Mouse (Mus musculus): ENCODE data around the gene Dock8.
A peak's percentile ranks its signal among the peaks of the same experiment; 100 is the strongest.

Dock8 gene

DNA sequence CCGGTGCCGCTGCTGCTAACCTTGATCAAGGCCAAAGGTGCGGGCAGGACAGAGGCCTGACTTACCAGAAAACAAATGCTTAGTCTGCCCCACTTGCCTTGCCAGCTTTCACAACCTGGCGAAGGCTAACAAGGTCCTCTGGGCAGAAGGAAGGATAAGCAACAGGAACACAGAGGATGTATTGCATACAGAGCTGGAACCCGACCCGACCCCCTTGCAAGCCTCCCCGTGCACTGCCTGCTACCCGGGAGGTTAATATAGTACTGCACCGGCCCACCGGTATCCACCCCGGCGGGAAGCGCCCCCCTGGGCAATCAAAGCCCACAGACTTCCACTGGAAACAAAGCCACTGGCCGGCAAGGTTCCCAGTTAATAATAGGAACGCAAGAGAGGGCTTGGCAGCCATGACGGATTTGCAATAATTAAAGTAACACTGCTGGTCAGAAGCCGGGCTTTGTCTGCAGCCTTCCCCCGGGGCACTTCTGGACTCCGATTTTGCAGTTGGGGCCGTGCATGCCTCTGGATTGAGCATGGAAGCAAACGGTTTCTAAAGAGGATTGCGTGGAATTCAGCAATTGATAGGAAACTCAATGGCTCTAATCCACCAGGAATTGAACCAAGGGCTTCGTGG lies 208.5 kb downstream of the Dock8 start:
- DNase-seq: peak; percentile 55

DNA sequence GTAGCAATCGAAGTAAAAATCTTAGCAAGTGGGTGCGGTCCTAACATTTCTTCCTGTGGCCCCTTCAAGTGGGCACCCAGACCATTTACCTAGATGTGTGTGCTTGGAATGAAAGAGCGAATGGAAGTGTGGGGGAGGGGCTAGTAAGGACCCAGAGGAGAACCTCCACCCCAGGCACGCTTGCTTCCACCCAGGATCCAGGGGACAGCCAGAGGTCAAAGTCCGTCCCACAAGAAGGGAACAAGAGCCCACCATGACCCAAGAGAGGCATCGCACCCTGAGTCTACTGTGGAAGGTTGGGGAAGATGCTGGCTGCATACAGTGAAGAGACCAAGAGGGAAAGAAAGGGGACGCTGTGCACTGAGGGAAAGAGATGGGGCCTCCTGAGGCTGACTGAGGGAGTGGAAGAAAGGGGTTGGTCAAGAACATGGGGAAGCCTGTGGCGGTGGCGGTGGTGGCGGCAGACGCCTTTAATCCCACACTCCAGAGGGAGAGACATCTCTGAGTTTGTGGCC lies 209.3 kb downstream of the Dock8 start:
- DNase-seq: no peak

DNA sequence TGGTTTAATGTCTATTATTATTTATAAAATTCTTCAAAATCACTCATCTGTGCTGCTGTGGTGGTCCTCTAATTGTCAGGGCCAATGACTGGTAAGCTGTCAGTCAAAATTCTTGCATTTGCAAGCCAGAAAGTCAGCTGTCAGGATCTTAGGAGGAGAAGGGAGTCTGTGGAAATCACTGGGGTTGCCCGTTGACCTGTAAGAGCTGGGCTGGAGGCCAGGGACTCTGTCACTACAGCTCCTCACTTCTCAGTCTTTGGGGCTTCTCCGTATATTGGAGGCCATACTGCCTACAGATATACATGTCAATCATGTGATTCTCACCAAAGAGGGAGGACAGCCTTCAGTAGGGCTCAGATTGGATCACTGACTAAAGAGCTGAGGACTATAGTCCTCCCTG lies 221.3 kb downstream of the Dock8 start:
- DNase-seq: peak; percentile 84

DNA sequence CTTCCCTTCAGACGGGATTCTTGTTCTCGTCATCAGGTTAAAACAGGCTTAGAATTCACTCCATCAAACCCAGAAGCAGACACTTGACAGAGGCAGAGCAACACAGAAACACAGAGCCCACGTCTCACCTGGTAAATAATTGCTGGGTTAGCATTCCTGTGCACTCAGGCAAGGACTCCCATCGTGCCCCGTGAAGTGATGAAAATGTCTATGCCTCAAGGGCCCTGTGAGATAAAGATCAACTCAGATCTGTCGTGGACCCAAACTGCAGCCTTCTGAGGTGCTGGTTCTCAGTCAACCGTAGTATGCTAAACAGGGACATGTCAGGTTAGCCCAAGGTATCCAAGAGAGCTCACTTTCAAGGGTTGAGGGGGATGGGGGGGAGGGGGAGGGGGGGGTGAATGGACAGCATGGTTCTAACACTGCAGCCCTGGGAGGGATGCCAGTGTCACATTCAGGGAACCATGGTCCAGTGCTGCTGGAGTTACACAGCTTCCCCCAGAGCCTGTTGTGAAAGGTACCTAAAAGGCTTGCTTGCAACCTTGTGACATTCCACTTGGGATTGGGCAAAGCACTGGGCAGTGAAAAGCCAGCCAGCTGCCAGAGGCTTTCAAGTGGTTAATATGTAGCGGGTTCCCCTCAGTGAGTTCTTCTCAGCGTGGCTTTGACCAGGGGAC lies 222.8 kb downstream of the Dock8 start:
- DNase-seq: peak; percentile 91

DNA sequence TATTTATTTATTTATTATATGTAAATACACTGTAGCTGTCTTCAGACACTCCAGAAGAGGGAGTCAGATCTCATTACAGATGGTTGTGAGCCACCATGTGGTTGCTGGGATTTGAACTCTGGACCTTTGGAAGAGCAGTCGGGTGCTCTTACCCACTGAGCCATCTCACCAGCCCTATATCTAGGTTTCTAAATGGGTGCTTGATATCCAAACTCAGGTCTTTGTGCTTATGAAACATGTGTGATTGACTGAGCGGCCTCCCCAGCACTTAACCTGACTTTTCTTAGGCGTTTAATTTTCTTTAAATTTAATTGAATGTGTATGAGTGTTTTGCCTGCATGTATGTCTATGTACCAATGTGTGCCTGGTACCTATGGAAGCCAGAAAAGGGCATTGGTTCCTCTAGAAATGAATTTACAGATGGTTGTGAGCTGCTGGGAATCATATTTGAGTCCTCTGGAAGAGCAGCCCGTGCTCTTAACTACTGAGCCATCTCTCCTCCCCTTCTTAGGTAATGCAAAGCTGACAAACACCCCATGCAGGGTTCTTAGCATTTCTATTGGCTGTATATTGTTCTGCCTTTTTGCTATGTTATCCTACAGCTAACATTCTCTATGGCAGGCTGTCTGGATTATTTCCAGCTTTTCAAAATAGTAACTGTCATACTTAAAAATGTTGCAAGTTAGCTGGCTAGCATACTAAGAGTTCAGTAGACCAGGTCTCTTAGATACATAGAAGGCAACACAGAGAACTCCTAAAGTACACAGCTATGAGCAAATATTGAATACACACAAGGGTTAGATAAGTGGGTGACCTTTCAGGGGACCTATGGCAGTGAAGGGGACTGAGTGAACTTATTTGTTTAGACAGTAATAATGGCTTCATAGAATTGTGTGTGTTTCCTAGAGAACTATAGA lies 231.0 kb downstream of the Dock8 start:
- no peak for DNase-seq

DNA sequence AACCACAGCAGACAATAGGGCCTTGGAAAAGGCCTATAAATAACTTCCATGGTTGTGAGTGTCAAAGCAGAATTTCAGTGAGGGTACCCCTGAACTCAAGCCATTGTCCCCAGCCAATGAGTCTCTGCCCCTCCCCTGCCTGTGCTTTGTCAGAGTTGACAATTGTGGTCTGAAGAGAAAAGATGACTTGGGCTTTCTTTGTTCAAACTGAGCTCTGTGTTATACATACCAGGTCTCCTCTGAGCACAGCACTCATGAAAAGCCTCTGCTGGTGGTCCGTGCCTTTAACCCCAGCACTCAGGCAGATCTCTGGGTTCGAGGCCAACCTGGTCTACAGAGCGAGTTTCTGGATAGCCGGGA lies 231.6 kb downstream of the Dock8 start:
- no peak for DNase-seq

DNA sequence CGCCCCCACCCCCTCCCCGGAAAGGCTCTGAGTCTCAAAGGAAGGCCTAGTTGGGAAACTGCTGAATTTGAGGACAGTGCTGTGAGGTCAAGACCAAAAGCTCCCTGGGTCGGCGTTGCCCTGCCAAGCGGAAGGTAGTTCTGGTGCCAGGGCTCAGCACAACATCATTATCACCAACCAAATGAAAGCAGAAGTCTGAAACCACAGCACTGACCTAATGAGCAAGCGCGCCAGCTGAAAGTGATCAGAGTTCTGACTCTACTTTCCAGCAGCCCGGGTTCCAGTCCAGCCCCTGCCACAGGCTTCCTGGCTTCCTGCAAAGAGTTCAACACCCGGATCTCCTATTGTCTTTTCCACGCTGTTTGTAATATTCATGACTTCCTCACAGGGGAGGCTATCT lies 232.7 kb downstream of the Dock8 start:
- DNase-seq: no peak

DNA sequence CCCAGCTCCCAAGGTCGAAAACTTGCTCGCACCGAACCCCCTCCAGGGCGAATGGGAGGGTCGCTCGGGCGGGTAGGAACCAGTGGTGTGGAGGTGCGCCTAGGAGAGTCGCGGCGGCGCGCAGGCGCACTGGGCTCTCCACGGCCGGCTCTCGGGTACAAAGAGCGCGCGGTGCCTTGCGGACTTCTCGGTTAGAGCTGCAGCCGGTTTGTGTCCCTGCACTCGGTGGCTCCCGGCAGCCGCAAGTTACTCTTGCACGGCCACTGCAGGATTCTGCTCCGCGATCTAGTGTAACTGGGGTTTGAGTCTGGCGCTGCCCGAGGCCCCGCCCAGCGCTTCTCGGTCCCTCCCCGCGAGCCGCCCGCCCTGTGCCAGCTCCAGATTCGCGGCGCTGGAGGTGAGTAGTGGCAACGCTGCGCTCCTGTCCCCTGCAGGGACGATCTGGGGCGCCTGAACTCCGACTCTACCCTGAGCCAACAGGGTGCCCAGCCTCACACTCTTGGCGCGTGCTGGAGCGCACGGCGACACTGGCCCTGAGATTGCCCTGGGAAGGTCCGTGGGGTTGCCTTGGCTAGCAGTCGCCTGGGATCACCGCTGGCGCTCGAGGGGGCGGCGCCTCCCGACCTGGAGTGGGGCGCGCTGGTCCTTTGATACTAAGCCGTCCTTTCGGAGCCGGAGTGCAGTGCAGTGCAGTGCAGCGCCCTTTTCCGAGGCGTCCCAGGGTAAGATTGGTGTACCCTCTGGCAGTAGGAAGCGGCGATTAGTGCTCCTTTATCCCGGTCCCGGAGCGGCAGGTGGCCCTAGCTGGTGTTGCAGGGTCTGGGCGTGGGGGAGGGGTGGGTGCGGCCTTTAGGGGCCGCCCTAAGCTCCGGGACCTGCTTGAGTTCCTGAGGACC lies 237.5 kb downstream of the Dock8 start, which contains the start of gene Kank1:
TSS of gene Kank1 (plus strand) at position 380 of the 896 bp plus-strand sequence.
- peak; percentile 85 for DNase-seq

DNA sequence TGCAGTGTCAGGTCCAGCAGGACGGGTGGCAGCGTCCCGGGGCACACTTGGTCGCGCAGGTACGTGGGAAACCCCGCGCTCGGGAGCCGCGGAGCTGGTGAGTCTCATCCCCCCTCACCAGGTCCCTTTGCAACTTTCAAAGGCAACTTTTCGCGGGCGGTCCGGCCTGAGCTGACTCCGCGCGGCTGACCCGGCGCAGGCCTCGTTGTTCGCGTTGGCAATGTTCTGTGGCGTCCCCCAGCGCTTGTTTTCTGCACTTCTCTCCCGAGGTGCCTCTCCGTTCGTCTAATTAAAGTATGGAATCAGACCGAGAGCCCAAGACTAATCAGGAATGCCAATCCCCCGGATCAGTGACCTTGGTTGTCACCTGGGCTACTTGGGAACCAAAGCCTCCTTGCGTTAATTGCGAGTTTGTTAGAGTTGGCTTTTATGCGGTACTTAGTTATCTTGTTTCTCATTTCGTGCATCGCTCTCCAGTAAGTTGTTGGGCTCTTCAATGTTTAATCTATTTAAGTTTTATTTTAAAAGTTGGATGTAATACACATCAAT lies 238.2 kb downstream of the Dock8 start:
- DNase-seq: peak; percentile 79

DNA sequence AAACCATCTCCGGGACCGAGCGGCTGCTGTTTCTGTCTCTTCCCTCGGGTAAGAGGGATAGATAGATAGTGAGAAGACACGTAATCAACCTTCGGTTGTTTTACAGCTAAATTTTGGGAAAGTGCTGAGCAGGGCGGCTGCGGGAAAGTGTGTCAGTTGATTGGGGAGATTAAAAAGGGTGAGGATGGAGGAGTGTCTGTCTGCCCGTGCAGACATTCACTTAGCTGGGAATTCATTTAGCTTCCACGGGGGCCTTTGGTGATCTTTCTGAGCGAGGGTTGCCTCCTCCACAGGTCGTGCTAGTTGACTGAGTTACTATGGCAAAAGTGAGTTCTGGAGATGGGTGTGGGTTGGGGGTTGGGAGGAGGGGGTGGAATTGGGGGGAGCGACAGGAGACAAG lies 238.8 kb downstream of the Dock8 start:
- no peak for DNase-seq

DNA sequence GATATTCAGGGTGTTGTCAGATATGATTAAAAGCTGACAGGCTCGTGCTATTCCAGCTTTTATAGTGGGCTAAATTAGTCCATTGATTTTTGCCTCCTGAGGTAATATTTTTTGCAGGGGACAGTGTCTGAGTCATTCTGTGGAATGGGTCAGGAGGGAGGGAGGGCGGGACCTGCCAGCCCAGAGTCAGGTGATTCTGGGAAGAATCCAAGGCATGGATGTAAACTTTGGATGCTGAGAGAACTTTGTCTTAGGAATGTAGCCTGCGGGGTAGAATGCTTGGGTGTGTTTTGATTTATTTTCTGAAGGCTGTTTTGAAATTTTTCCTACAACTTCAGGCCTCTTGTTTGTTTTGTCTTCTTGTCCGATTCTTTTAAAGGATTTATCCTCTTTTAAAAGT lies 244.2 kb downstream of the Dock8 start:
- DNase-seq: no peak

DNA sequence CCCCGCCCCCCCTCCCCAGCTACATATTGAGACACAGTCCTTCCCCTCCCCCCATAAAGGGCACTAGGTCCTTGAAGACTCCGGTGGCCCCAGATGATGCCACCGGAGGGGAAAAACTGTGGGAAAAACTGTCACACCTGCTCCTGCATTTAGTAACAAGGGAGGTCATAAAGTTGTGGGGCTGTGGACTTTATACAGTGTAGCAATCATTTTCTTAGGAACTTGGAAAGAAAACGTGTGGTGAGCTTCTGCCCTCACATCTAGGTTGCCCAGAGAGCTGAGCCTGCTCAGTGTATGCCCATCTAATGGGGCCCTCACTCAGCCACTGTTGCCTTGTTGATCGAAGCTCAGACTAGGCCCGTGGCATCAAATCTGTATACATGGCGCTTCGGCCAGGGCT lies 246.7 kb downstream of the Dock8 start:
- no peak for DNase-seq

DNA sequence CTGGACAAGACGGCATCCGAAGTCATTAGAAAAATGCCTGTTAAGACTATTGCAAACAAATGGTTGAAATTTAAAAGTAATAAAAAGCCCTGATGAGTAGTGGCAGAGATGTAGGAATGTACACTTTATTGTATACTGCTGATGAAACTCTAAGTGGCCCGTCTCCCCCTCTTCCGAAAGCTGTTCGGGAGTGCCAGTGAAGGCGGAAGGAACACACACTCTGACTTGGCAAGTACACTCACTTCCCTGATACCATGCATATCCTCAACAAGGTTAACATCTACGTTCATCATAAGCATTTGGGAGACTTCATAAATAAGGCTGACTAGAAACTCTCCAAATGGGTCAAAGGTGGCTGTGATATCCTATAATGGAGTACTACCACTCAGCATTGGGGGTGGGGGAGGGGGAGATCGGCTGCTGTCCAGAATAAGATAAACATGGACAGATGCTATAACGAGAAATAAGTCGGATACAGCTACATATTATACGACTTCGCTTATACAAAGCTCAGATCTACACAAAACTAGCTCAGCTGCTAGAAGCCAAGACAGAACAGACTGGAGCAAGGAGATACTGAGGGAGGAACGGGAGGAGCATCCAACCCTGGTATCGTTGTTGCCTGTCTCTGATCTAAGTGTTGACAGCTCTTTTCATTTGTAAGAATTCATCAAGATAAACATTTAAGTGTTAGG lies 248.7 kb downstream of the Dock8 start:
- no peak for DNase-seq

DNA sequence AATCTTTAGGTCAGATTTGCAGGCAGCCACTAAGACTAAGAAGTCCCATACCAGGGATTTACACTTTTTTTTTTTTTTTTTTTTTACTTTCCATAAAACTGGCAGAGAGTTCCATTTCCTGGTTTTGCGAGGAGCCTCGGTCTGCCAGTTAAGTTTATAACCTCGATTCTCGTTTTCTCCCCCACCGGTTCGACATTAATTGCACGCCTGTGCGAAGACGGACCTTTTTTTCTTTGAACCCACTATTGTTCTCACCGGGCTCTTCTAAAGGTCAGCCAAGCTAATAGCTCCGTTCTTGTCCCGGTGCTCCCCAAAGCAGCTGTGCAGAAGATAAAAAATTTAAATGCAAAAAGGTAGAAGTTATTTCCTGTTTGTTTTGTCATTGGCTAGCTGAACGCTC lies 249.9 kb downstream of the Dock8 start:
- DNase-seq: peak; percentile 69

DNA sequence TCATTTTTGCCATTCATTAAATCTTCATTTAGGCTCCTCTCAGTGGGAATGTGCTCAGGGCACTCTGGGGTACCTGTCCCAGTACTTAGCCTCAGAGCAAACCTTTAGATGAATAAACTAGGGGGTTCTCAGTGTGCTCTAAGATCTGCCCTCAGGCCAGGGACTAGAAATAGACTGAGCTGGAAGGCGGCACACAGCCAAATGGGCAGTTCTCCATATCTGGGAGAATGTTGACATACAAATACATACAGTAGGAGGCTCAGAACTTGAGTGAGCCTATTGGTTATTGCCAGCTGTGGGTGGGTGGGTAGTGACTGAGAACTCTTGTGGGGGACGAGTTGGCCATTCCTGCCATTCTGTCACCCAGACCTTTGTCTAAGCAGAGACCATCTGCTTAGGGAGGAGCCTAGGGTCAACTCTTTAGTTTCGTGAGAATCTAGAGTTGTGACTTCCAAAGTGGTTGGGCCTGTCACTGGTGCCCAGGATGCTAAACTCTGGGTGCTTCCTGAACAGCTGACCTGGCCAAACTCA lies 252.3 kb downstream of the Dock8 start:
- no peak for DNase-seq

All from kidney, adult 9 months (tissue).